16 mouse cellular contexts compared by ENCODE assay signal in the genomic region with DNA sequence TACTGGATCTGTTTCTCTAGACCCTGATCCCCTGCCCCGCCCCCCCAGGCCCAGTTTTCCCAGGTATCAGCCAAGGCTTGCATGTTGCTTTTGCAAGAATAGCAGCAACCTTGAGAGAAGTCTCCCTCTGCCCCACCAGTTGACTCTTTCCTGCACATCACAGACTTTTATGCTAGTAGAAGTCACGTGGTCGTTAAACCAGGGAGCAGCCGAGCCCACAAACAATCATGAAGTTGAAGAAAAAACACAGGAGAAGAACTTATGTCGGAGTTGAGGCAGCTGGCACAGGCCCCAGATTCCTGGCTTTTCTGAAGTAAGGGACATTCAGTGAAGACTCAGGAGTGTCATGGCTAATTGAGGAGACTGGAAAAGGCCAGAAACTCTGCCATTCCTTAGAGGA.
"Had no signal": no experiment of that assay in that cellular context is flagged by ENCODE, and none has a peak within 500 bp of the region (broad histone marks: within the 10 kb centered on the region; RNA-seq: fewer than 3 reads in every experiment).

No protein-coding gene starts in this region.

- H3K9me3 ChIP-seq: limb, embryonic 12.5 days; limb, embryonic 15.5 days; liver, embryonic 12.5 days; liver, embryonic 15.5 days; lung, embryonic 15.5 days; neural tube, embryonic 12.5 days; neural tube, embryonic 15.5 days had no signal

- H3K4me2 ChIP-seq: limb, embryonic 12.5 days; limb, embryonic 15.5 days; liver, embryonic 12.5 days; liver, embryonic 15.5 days; lung, embryonic 15.5 days; midbrain, embryonic 11.5 days; neural tube, embryonic 12.5 days; neural tube, embryonic 15.5 days had no signal

- H3K27ac ChIP-seq: kidney, postnatal 0 days; limb, embryonic 12.5 days; liver, embryonic 12.5 days; liver, embryonic 15.5 days; lung, embryonic 15.5 days; neural tube, embryonic 12.5 days; neural tube, embryonic 15.5 days; stomach, postnatal 0 days had no signal

- ATAC-seq: liver, embryonic 12.5 days had no signal

- H3K9ac ChIP-seq: limb, embryonic 12.5 days; limb, embryonic 15.5 days; liver, embryonic 12.5 days; liver, embryonic 15.5 days; lung, embryonic 15.5 days; neural tube, embryonic 12.5 days; neural tube, embryonic 15.5 days had no signal

- DNase-seq: kidney, adult 9 months; midbrain, embryonic 14.5 days; right cerebral cortex, adult 18-20 months; right cerebral cortex, postnatal 14 days; right cerebral cortex, postnatal 4 days; thymus, postnatal 25 days had no signal

- H3K27me3 ChIP-seq: limb, embryonic 12.5 days; limb, embryonic 15.5 days; liver, embryonic 15.5 days; lung, embryonic 15.5 days; neural tube, embryonic 12.5 days; neural tube, embryonic 15.5 days had no signal

- H3K4me3 ChIP-seq: limb, embryonic 12.5 days; limb, embryonic 15.5 days; liver, embryonic 12.5 days; liver, embryonic 15.5 days; lung, embryonic 15.5 days; neural tube, embryonic 12.5 days; neural tube, embryonic 15.5 days had no signal

- H3K4me1 ChIP-seq: liver, embryonic 15.5 days had no signal

- H3K36me3 ChIP-seq: limb, embryonic 12.5 days; limb, embryonic 15.5 days; liver, embryonic 12.5 days; liver, embryonic 15.5 days; lung, embryonic 15.5 days; neural tube, embryonic 12.5 days; neural tube, embryonic 15.5 days had no signal
